Mouse (Mus musculus) gastrocnemius, adult 8-10 months (tissue): ENCODE measurements around the gene Proser1. TPM values are rescaled to one million over a fixed set of nuclear protein-coding genes. Genes with fewer than 3 reads are reported as not detected.

Source experiments
- total RNA-seq, 4 experiments: library from RNA; stranded (reverse); gene quantifications; 2 replicates each; pipeline ENCODE4 v1.2.4; 2022

Proser1 gene
- total RNA-seq, 4 experiments from 2014 or later, result 4.1 to 6.6 (median 5.1) TPM

Other genes starting within 250 kb of the Proser1 start
- 1 to 10 TPM; 1.5 to 2.9 (median 2.4) TPM for gene Nhlrc3, start 334 bp upstream of the Proser1 start, total RNA-seq
- gene Stoml3, start 25.0 kb downstream of the Proser1 start, total RNA-seq, result not detected
- 1 to 10 TPM in 2 of 4 experiments, under 1 TPM in 2; 0.80 to 1.9 (median 1.1) TPM for gene Frem2, start 193.7 kb downstream of the Proser1 start, total RNA-seq